Mouse (Mus musculus) fat pad, adult 2 months (tissue): ENCODE results near the gene Wars.

ENCODE experiments used
- DNase-seq: peaks from one replicate; pipeline ENCODE4 v3.0.0-alpha.2; 2011; ENCODE audit warnings: low read depth, low spot score; ENCODE audit errors: extremely low read depth

The Wars gene

DNA sequence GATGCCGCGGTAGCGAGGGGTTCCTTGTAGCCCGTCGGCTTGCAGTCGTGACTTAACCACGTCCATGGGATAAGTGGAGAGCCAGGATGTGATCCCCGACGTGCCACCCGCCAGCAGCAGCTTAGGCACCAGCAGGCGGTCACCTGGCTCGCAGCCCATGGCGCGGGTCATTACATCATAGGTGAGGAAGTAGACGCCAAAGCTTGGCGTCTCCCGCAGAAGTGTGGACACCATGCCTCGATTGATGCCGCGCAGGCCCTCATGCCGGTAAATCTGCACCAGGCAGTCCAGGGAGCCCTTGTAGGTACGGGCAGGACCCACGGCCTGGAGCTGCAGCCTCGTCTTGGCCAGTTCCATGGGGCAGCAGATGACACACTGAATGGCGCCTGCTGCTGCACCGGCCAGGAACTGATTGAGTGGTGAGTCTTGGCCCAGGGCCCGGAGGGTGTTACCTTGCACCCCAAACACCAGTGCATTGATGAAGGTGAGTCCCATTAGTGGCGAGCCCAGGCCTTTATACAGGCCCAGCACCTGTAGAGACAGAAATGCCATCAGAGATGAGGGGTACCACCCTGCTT, 66.9 kb downstream of the Wars start:
- DNase-seq = no peak

DNA sequence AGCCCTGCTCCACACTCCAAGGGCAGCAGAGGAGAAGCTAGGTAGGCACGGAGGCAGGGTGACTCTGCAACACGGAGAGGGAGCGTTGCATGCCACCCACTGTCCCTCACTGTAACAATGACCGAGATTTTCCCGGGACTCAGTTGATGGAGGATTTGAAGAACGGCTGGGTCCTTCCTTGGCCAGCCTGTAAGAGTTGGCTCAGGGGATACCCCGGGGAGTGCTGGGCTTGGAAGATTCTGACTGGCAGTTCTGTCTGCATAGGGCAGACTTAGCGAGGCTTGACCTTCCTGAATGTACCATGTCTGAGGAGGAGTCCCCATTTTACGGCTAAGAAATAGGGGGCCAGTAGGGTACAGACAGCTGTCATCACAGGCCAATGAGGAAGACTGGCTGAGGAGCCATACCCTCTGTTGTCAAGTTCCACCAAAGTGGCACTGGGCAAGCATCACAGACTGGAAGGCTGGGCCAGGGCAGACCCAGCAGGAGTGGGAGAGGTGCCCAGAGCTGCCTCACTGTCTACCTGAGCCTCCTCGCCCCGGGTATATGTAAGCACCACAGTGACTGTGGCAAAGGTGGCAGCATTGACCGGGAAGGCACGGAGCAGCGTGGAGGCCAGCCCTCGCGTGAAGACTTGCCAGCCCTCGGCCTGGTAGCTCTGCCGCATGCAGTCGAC, 67.6 kb downstream of the Wars start:
- DNase-seq = no peak

DNA sequence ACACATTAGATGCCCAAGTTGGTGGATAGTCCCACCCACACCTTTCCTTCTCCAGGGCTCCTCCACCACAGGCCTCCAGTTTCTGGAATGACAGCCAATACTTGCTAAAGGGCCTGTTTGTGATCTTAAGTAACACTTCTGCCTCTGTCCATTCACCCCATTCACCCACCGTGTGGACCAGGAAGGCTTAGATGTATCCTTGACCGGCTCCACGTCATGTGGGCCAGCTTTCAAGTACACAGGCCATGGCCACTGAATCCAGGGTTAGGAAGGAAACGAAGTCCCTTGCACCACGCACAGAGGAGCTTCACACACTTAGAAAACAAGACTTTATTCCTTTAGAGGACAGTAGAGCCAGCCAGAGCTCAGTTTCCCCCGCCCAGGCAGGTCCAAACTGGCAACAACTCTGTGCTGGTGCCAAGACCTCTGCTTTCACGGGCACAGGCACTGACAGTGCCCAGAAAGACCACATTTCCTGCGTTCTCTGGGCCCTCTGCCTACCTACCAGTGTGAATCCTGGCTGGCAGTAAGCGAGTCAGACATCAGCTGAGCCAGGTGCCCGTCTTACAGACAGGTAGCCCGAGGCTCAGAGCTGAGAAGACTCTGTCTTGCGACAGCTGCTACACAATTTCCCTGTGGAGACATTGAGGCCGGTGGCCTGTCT, 68.3 kb downstream of the Wars start:
- DNase-seq = peak; percentile 61

DNA sequence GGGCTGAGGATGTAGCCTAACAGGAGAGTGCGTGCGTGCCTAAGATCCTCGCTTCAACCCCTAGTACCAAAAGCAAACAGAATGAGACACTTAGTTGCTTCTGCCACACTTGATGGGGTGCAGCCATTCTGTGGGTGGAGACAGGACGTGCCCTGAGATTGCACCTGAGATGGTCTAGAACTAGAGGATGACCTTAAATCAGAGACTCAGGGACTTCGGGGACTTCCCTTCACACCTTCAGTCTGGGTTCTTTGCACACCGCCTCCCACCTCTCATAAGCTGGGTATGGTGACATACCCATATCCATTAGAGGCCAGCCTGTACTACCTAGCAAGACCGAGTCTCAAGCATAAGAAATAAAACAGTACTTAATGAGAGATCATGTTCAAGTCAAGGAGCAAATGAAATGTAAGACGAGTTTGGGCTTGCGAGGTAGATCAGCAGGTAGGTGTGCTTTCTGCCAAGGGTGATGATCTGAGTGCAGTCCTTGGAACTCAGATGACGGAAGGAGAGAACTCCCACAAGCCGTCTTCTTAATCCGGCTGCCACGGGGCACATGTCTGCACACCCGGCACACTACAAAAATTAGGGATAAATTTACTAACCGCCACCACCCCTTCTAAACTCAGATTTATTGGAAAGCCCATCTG, 69.6 kb downstream of the Wars start:
- peak; percentile 83 for DNase-seq

DNA sequence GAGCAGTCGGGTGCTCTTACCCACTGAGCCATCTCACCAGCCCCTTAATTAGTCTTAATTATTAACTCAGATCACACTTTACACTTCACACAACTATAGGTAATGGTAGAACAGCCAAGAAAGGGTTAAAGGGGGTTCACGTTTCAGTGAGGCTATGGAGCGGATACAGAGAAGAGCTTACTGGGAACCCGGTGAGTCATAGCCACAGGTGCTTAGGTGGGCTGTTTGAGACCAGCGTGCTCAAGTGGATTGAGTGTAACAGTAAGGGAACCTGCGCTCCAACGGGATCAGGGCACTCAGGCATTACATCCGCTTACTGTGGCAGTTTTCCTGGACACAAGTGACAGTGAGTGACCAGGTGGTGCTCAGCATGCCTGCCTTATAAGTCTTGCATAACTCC, 70.9 kb downstream of the Wars start:
- DNase-seq = no peak

DNA sequence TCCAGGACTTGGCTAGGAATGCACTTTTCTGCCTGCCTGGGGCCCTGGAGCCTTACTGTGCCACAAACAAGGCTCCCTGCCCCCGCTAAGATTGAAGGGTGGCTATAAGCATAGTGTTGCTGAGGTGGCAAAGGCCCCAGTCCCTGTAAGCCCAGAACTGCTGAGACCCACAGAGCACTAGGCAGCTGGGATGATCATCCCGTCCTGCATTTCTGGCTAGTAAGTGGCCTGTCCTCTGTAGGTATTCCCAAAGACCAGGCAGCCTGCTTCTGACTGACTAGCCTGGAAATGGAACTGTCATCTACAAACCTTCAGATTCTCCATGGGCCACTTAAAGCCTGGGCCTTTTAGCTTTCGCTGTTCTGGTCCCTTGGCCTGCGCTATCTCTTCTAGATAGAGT, 73.5 kb downstream of the Wars start:
- DNase-seq = no peak

DNA sequence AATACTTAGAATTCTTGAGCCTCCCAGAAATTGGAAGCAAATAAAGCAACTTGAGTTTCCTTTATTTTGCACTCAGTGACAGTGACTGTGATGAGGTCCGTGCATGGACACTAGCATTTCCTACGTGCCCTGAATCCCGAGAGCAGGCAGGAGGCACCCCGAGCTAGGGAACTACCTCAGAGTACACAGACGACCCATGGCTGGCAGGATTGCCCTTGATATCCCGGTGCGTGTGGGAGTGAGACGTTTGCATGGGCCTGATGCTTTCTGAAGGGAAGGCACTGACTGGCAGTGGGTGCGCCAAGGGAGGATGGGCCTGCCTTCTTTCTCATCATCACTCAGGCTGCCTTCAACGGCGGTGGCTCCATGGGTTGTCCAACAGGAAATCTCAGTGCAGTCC, 77.4 kb downstream of the Wars start:
- no peak for DNase-seq

DNA sequence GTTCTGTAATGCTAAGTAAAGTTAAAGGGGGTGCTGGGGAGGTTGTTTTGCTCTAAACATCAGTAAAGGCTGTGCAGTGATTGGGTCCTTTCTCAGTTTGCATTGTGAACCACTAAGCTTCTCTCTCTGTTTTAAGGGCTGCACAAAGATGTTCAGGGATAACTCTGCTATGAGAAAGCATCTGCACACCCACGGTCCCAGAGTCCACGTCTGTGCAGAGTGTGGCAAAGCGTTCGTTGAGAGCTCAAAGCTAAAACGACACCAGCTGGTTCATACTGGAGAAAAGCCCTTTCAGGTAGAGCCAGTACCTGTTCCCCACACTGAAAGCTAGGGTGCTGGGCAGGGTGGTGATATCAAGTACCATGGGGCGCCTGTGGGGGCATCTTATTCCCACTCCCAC, 79.5 kb downstream of the Wars start:
- no peak for DNase-seq

DNA sequence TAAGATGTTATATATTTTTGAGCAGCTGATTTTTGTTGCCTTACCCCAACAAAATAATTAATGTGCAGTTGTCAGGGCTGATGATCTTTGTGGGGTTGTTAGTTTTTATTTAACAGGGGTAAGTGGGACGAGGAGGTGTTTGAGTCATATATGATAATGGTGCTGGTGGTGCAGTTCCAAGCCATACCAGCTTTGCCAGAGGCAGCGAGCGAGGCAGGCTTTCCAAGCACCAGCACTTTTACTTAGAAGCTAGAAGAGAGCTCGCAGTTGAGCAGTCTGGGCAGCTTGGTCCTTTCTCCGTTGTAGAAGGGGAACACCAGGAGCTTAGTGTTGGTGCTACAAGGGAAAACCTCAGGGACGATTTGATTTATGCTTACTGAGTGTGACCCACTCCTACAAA, 81.5 kb downstream of the Wars start:
- no peak for DNase-seq

DNA sequence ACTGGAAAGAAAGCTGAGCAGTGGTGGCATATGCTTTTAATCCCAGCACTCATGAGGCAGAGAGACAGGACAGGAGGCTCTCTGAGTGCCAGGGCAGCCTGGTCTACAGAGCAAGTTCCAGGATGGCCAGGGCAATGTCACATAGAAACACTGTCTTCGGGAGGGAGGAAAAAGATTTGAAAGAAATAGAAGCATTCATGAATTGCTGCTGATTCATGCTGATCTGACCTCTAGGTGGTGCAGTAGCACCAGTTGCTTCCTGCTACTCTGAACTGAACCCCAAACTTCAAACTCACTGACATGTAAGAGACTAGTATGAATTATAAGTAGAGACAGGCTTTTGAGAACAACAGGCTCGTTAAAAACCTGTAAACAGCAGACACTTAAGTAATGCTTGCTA, 82.8 kb downstream of the Wars start:
- no peak for DNase-seq

DNA sequence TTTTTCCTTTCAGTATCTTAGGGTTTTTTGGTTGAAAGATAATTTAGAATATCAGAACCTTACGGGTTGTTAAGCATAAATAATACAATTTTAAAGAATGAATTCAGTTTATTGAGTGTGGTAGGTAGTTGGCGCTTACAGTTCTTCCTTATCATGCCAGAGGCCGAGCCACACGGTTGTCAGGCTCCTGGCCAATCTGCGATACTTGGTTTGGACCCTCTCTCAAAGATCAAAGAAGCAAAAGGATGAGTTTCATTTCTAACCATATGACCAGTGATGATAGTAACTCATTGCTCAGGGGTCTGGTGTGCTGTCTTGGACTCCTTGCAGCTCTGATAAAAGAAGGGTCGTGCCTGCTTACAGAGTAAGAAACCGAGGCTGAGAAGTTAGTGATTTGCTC, 83.7 kb downstream of the Wars start:
- DNase-seq = no peak
